Mouse (Mus musculus) liver, adult 2 months (tissue): Measurements from ENCODE around the gene Cped1. TPM values are rescaled to one million over a fixed set of nuclear protein-coding genes. Genes with fewer than 3 reads are reported as not detected.

Experiments used
- DNase-seq: peaks from one replicate; pipeline ENCODE4 v3.0.0-alpha.2; 2011; ENCODE audit warnings: low read depth, low spot score; ENCODE audit errors: extremely low read depth
- H3K27ac ChIP-seq: fragments of 200-500 bp; replicated peaks from 2 replicates; pipeline ENCODE4 v1.5.1; 2012; ENCODE audit warnings: low read depth, mild to moderate bottlenecking, control low read depth, inconsistent platforms, low read length; ENCODE audit not compliant: insufficient read depth
- H3K27me3 ChIP-seq: fragments of 200-500 bp; 2 replicates; pipeline ENCODE4 v1.6.1; 2012; ENCODE audit warnings: mild to moderate bottlenecking, moderate library complexity, low read length, inconsistent platforms; ENCODE audit not compliant: control insufficient read depth, insufficient read depth
- H3K36me3 ChIP-seq: fragments of 200-500 bp; 2 replicates; pipeline ENCODE4 v1.6.1; 2012; ENCODE audit warnings: low read length, inconsistent platforms; ENCODE audit not compliant: control insufficient read depth, insufficient read depth
- H3K4me1 ChIP-seq: fragments of 200-500 bp; 2 replicates; pipeline ENCODE4 v1.6.1; 2011; ENCODE audit warnings: low read length; ENCODE audit not compliant: control insufficient read depth, insufficient read depth
- H3K4me3 ChIP-seq: fragments of 200-500 bp; 2 replicates; pipeline ENCODE4 v1.5.1; 2011; ENCODE audit warnings: low read depth, mild to moderate bottlenecking, control low read depth, low read length, moderate library complexity; ENCODE audit not compliant: insufficient read depth
- H3K79me2 ChIP-seq: fragments of 200-500 bp; 2 replicates; pipeline ENCODE4 v1.6.1; 2012; ENCODE audit warnings: inconsistent platforms, mild to moderate bottlenecking, low read length, moderate library complexity; ENCODE audit not compliant: control insufficient read depth, insufficient read depth
- H3K9ac ChIP-seq: fragments of 200-500 bp; 2 replicates; pipeline ENCODE4 v1.6.1; 2012; ENCODE audit warnings: low read depth, mild to moderate bottlenecking, control low read depth, inconsistent platforms, low read length
- CTCF ChIP-seq: fragments of 200-500 bp; IDR thresholded peaks from 2 replicates; pipeline ENCODE4 v1.5.1; 2011; ENCODE audit warnings: low read depth, low read length, control low read depth
- POLR2A ChIP-seq: fragments of 200-500 bp; IDR thresholded peaks from 2 replicates; pipeline ENCODE4 v1.6.1; 2011; ENCODE audit warnings: low read length, control low read depth; ENCODE audit not compliant: insufficient read depth; ENCODE audit errors: extremely low read depth
- WGBS: fragments of 180-500 bp; shearing (Covaris S2); methylation state at CpG from one replicate; pipeline ENCODE4 v1.1.7; 2018; 5-methylcytosine and 5-hydroxymethylcytosine counted together
- polyA plus RNA-seq: library from polyadenylated mRNA; depleted of rRNA; stranded (reverse); fragments of >200 nt; gene quantifications from 2 replicates; pipeline ENCODE4 v1.2.3, GENCODE M21; 2012
- total RNA-seq: library from RNA; depleted of rRNA; stranded (reverse); fragments of >200 nt; gene quantifications from 2 replicates; pipeline ENCODE4 v1.2.3, GENCODE M21; 2014

Gene Cped1
- total and polyA plus RNA-seq, 2 experiments: 6.0 to 63.6 TPM

DNA sequence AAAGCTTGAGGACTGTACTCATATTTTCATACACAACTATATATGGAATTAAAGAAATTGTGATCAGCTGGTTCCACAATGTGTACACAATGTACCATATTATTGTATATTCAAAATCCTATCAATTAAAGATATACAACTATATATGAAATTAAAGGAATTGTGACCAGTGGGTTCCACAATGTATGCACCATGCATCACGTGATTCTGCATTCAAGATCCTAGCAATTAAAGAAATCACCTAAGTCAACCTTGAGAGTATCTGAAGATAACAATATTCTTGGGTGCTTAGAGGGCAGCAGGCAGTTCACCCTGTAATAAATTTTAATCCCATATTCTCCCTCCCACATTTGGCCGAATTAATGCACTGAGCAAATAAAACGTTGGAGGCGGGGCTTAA, 280.3 kb downstream of the Cped1 start:
- WGBS: 85% methylated on average over 4 of the region's 4 CpGs
- no peak overlapping the region for H3K4me3 ChIP-seq
- H3K36me3 ChIP-seq: no peaks in the 10 kb centered on the region
- TF ChIP-seq POLR2A: no peak
- H3K27me3 ChIP-seq: no peaks in the 10 kb centered on the region
- H3K9ac ChIP-seq: no peak overlapping the region
- no peaks in the 10 kb centered on the region for H3K79me2 ChIP-seq
- no peak overlapping the region for H3K27ac ChIP-seq
- no peaks in the 10 kb centered on the region; the same call in 1 of the 2 replicates for H3K4me1 ChIP-seq
- DNase-seq: no peak

- WGBS: 78% methylated on average over 5 of the region's 5 CpGs
Measured at GRCm38 (mm10) chr6:22267807-22268667, 282.3 kb downstream of the Cped1 start.

GRCm38 (mm10) chr6:22268677-22269076, 283.0 kb downstream of the Cped1 start:
- Histone ChIP-seq H3K79me2 (no peaks in the 10 kb centered on the region), H3K9ac (no peak overlapping the region), H3K36me3 (no peaks in the 10 kb centered on the region), H3K27me3 (no peaks in the 10 kb centered on the region), H3K4me3 (no peak overlapping the region), H3K27ac (no peak overlapping the region), H3K4me1 (no peaks in the 10 kb centered on the region; the same call in 1 of the 2 replicates)
- DNase-seq: no peak
- no peak for TF ChIP-seq CTCF
- no peak for TF ChIP-seq POLR2A

More at GRCm38 (mm10) chr6:22267807-22268667, 282.3 kb downstream of the Cped1 start:
- Histone ChIP-seq H3K4me3 (no peak overlapping the region), H3K9ac (no peak overlapping the region), H3K4me1 (no peaks in the 10 kb centered on the region; the same call in 1 of the 2 replicates), H3K36me3 (no peaks in the 10 kb centered on the region), H3K27me3 (no peaks in the 10 kb centered on the region), H3K79me2 (no peaks in the 10 kb centered on the region), H3K27ac (no peak overlapping the region)
- TF ChIP-seq CTCF: no peak
- TF ChIP-seq POLR2A: no peak
- no peak for DNase-seq

- H3K27ac ChIP-seq: no peak overlapping the region
- TF ChIP-seq POLR2A (no peak), CTCF (no peak)
- peak; percentile 58 for DNase-seq
- H3K9ac ChIP-seq: no peak overlapping the region
- no peak overlapping the region for H3K4me3 ChIP-seq
- H3K4me1 ChIP-seq: no peaks in the 10 kb centered on the region; the same call in 1 of the 2 replicates
- H3K27me3 ChIP-seq: no peaks in the 10 kb centered on the region
- no peaks in the 10 kb centered on the region for H3K79me2 ChIP-seq
- 46% methylated on average over 8 of the region's 8 CpGs for WGBS
- no peaks in the 10 kb centered on the region for H3K36me3 ChIP-seq
Measured at GRCm38 (mm10) chr6:22269840-22270521, 284.3 kb downstream of the Cped1 start.

GRCm38 (mm10) chr6:22277941-22278340, 292.2 kb downstream of the Cped1 start:
- no peaks in the 10 kb centered on the region for H3K36me3 ChIP-seq
- no peak overlapping the region for H3K27ac ChIP-seq
- H3K4me3 ChIP-seq: no peak overlapping the region
- H3K4me1 ChIP-seq: no peaks in the 10 kb centered on the region; the same call in 1 of the 2 replicates
- no peaks in the 10 kb centered on the region for H3K79me2 ChIP-seq
- TF ChIP-seq POLR2A (no peak), CTCF (no peak)
- no peak overlapping the region for H3K9ac ChIP-seq
- no peaks in the 10 kb centered on the region for H3K27me3 ChIP-seq
- DNase-seq: no peak
- WGBS: 95% methylated on average over 3 of the region's 3 CpGs
